Mouse (Mus musculus) forebrain, postnatal 0 days (tissue): ENCODE measurements at regions not wholly inside any gene's neighbourhood (a gene's known extent, or its start where the extent isn't known, plus 50 kb on each side); places are given as distances from the start of the nearest gene placed in this dataset.

Source experiments
- ATAC-seq: fragments of 200-750 bp; cut with Nextera tagmentation; 2 replicates; pipeline ENCODE4 v1.8.0; 2017; ENCODE audit warnings: mild to moderate bottlenecking, moderate library complexity
- DNase-seq: peaks from one replicate; pipeline ENCODE4 v3.0.0-alpha.2; 2015
- H3K27ac ChIP-seq: fragments of 300-500 bp; sonication (generic); 2 replicates; pipeline ENCODE4 v1.5.1; 2014; ENCODE audit warnings: low read depth, mild to moderate bottlenecking, antibody characterized with exemption, low read length, moderate library complexity, mixed read lengths
- H3K27me3 ChIP-seq: fragments of 300-500 bp; sonication (generic); 2 replicates; pipeline ENCODE4 v1.6.1; 2014; ENCODE audit warnings: mild to moderate bottlenecking, low read length, mixed read lengths; ENCODE audit not compliant: insufficient read depth
- H3K36me3 ChIP-seq: fragments of 300-500 bp; sonication (generic); 2 replicates; pipeline ENCODE4 v1.6.1; 2014; ENCODE audit warnings: mild to moderate bottlenecking, moderate library complexity; ENCODE audit not compliant: insufficient read depth
- H3K4me1 ChIP-seq: fragments of 300-500 bp; sonication (generic); 2 replicates; pipeline ENCODE4 v1.6.1; 2014; ENCODE audit warnings: antibody characterized with exemption; ENCODE audit not compliant: insufficient read depth
- H3K4me2 ChIP-seq: fragments of 300-500 bp; sonication (generic); 2 replicates; pipeline ENCODE4 v1.6.1; 2014; ENCODE audit warnings: low read depth, mild to moderate bottlenecking, moderate library complexity
- H3K4me3 ChIP-seq: fragments of 300-500 bp; sonication (generic); 2 replicates; pipeline ENCODE4 v1.5.1; 2014; ENCODE audit warnings: low read depth, low read length, mixed read lengths
- H3K9ac ChIP-seq: fragments of 300-500 bp; sonication (generic); 2 replicates; pipeline ENCODE4 v1.6.1; 2014; ENCODE audit warnings: mild to moderate bottlenecking
- H3K9me3 ChIP-seq: fragments of 300-500 bp; sonication (generic); 2 replicates; pipeline ENCODE4 v1.6.1; 2016; ENCODE audit warnings: low read length
- CTCF ChIP-seq: sonication (generic); IDR thresholded peaks from 2 replicates; pipeline ENCODE4 v1.5.1; 2016; ENCODE audit warnings: antibody characterized with exemption, control low read depth, low read depth
- WGBS: fragments of 180-500 bp; shearing (Covaris S2); extraction: QIAGEN DNeasy Blood & Tissue Kit; methylation state at CpG from one replicate; pipeline ENCODE4 v1.1.7; 2014; 5-methylcytosine and 5-hydroxymethylcytosine counted together

- Histone ChIP-seq H3K9ac (no peak overlapping the region), H3K36me3 (no peaks in the 10 kb centered on the region), H3K4me1 (0 out of 2 replicates have a peak, but pooled peaks cover 4% of the 10 kb centered on the region), H3K4me2 (no peak overlapping the region), H3K9me3 (no peaks in the 10 kb centered on the region), H3K27ac (no peak overlapping the region), H3K4me3 (no peak overlapping the region), H3K27me3 (no peaks in the 10 kb centered on the region; the same call in 1 of the 2 replicates)
- DNase-seq (peak; percentile 16), ATAC-seq (peak; percentile 50; the same call in 1 of the 2 replicates)
- 18% methylated on average over 12 of the region's 12 CpGs for WGBS
- TF ChIP-seq CTCF = no peak
These were observed 198.7 kb upstream of the Sp8 start for GRCm38 (mm10) chr12:118647270-118648042.

- no peak overlapping the region for H3K9ac ChIP-seq
- no peaks in the 10 kb centered on the region for H3K9me3 ChIP-seq
- 85% methylated on average over 3 of the region's 3 CpGs for WGBS
- ATAC-seq (no peak), DNase-seq (no peak)
- H3K27me3 ChIP-seq = no peaks in the 10 kb centered on the region
- no peaks in the 10 kb centered on the region for H3K4me1 ChIP-seq
- no peak overlapping the region for H3K4me2 ChIP-seq
- H3K27ac ChIP-seq = no peak overlapping the region
- no peaks in the 10 kb centered on the region for H3K36me3 ChIP-seq
- no peak for TF ChIP-seq CTCF
- H3K4me3 ChIP-seq = no peak overlapping the region
These were observed 205.2 kb upstream of the Sp8 start for GRCm38 (mm10) chr12:118640925-118641324.

GRCm38 (mm10) chr12:118637214-118637613 is 208.9 kb upstream of the Sp8 start:
- no peak overlapping the region for H3K9ac ChIP-seq
- no peaks in the 10 kb centered on the region for H3K27me3 ChIP-seq
- WGBS = 27% methylated on average over 4 of the region's 4 CpGs
- no peak overlapping the region for H3K4me3 ChIP-seq
- H3K9me3 ChIP-seq = 0 out of 2 replicates have a peak, but pooled peaks cover 4% of the 10 kb centered on the region
- ATAC-seq (peak; percentile 64), DNase-seq (peak; percentile 14)
- no peak overlapping the region for H3K27ac ChIP-seq
- TF ChIP-seq CTCF = no peak
- no peak overlapping the region for H3K4me2 ChIP-seq
- no peaks in the 10 kb centered on the region for H3K36me3 ChIP-seq
- H3K4me1 ChIP-seq = no peaks in the 10 kb centered on the region

DNA sequence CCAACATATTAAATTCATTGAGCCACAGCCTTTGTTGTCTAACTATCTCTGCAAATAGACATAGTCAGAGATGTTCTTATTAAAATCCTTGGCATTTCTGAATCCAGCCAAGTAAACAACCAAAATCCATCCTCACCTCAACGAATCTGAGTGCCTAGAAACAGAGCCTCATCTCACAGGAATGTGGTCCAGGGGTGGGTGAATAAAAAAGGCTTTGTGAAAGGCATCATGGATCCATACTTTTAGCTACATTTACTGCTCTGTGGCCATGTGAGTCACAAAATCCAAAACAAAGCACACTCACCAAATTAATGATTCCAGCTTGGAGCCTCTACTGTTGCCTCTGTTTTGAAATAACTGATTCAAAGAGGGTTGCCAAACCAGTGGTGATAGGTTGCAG is 210.7 kb upstream of the Sp8 start:
- H3K4me2 ChIP-seq = no peak overlapping the region
- H3K4me3 ChIP-seq = no peak overlapping the region
- 35% methylated on average over 1 of the region's 1 CpGs for WGBS
- no peaks in the 10 kb centered on the region for H3K36me3 ChIP-seq
- H3K27ac ChIP-seq = no peak overlapping the region
- TF ChIP-seq CTCF = no peak
- no peak for ATAC-seq
- no peaks in the 10 kb centered on the region for H3K4me1 ChIP-seq
- H3K9ac ChIP-seq = no peak overlapping the region
- H3K27me3 ChIP-seq = no peaks in the 10 kb centered on the region
- no peak for DNase-seq
- 0 out of 2 replicates have a peak, but pooled peaks cover 4% of the 10 kb centered on the region for H3K9me3 ChIP-seq

GRCm38 (mm10) chr12:118630373-118630772 is 215.8 kb upstream of the Sp8 start:
- H3K9ac ChIP-seq = no peak overlapping the region
- H3K4me3 ChIP-seq = no peak overlapping the region
- DNase-seq (no peak), ATAC-seq (no peak)
- TF ChIP-seq CTCF = no peak
- 51% methylated on average over 1 of the region's 1 CpGs for WGBS
- no peak overlapping the region for H3K4me2 ChIP-seq
- 0 out of 2 replicates have a peak, but pooled peaks cover 4% of the 10 kb centered on the region for H3K9me3 ChIP-seq
- H3K27me3 ChIP-seq = no peaks in the 10 kb centered on the region
- H3K4me1 ChIP-seq = no peaks in the 10 kb centered on the region
- no peaks in the 10 kb centered on the region for H3K36me3 ChIP-seq
- H3K27ac ChIP-seq = no peak overlapping the region

DNA sequence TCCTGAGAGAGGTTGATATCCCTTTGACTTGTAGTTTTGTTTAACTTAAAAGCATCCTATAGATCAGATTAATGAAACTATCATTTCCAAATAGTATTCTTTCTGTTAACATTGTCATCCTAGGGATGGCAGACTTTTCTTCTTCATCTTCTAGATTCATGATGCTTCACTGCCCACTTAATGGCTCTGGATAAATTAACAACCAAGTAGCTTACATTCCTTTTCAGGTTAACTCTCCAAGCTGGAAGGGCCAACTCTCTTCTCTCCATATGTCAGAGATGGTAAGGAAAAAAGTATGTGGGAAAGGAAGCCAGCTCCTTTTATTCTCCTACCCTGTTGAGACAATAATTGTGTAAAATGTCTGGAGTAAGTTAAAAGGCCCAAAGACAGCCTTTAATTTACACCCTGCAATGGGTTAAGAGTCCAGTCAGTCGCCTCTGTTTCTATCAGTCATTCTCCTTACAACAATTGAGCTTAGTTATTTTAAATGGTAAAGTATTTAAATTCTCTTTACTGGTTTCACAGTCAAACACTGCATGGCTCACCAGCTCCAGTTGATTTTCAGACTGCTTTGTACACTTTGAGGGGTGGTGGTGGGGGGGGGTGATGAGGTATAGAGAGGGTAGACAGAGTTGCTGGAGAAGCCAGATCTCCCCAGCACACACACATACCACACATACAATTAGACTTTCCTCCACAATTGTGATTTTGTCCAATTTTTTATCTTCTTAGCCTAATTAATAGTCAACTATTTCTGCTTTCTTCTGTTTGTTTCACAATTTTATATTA is 224.2 kb upstream of the Sp8 start:
- no peak overlapping the region for H3K9ac ChIP-seq
- no peak for DNase-seq
- no peaks in the 10 kb centered on the region for H3K4me1 ChIP-seq
- no peaks in the 10 kb centered on the region for H3K27me3 ChIP-seq
- ATAC-seq = no peak
- no peaks in the 10 kb centered on the region for H3K9me3 ChIP-seq
- no peak overlapping the region for H3K27ac ChIP-seq
- no peaks in the 10 kb centered on the region for H3K36me3 ChIP-seq
- H3K4me2 ChIP-seq = no peak overlapping the region
- no peak for TF ChIP-seq CTCF
- H3K4me3 ChIP-seq = no peak overlapping the region
- 16% methylated on average over 1 of the region's 1 CpGs for WGBS
